Mouse (Mus musculus) midbrain, embryonic 16.5 days (tissue): ENCODE results near the gene Col18a1. TPM values are rescaled to one million over a fixed set of nuclear protein-coding genes. Genes with fewer than 3 reads are reported as not detected.

Experiments
- ATAC-seq: fragments of 200-750 bp; cut with Nextera tagmentation; 2 replicates; pipeline ENCODE4 v1.8.0; 2017; ENCODE audit warnings: moderate TSS enrichment
- H3K27ac ChIP-seq: fragments of 300-500 bp; sonication (generic); 2 replicates; pipeline ENCODE4 v1.5.1; 2014; ENCODE audit warnings: mild to moderate bottlenecking, low read length, mixed read lengths
- H3K27me3 ChIP-seq: fragments of 300-500 bp; sonication (generic); 2 replicates; pipeline ENCODE4 v1.6.1; 2014; ENCODE audit warnings: low read depth, low read length, mixed read lengths; ENCODE audit not compliant: control insufficient read depth, insufficient read depth
- H3K36me3 ChIP-seq: fragments of 300-500 bp; sonication (generic); 2 replicates; pipeline ENCODE4 v1.6.1; 2014; ENCODE audit warnings: mild to moderate bottlenecking, low read length, moderate library complexity, mixed read lengths; ENCODE audit not compliant: control insufficient read depth, insufficient read depth
- H3K4me1 ChIP-seq: fragments of 300-500 bp; sonication (generic); 2 replicates; pipeline ENCODE4 v1.6.1; 2014; ENCODE audit warnings: mild to moderate bottlenecking, low read length, mixed read lengths; ENCODE audit not compliant: control insufficient read depth, insufficient read depth
- H3K4me2 ChIP-seq: fragments of 300-500 bp; sonication (generic); 2 replicates; pipeline ENCODE4 v1.6.1; 2014; ENCODE audit warnings: mild to moderate bottlenecking, low read length, mixed read lengths
- H3K4me3 ChIP-seq: fragments of 300-500 bp; sonication (generic); 2 replicates; pipeline ENCODE4 v1.5.1; 2014; ENCODE audit warnings: low read depth, mild to moderate bottlenecking, low read length, moderate library complexity, mixed read lengths
- H3K9ac ChIP-seq: fragments of 300-500 bp; sonication (generic); 2 replicates; pipeline ENCODE4 v1.6.1; 2014; ENCODE audit warnings: low read depth, low read length, mixed read lengths
- H3K9me3 ChIP-seq: fragments of 300-500 bp; sonication (generic); replicated peaks from 2 replicates; pipeline ENCODE4 v1.6.1; 2014; ENCODE audit warnings: mild to moderate bottlenecking, low read length, mixed read lengths; ENCODE audit not compliant: control insufficient read depth, poor library complexity, severe bottlenecking
- WGBS: fragments of 180-500 bp; shearing (Covaris S2); extraction: QIAGEN DNeasy Blood & Tissue Kit; methylation state at CpG from one replicate; pipeline ENCODE4 v1.1.7; 2014; 5-methylcytosine and 5-hydroxymethylcytosine counted together
- polyA plus RNA-seq: library from polyadenylated mRNA; unstranded; fragments of >200 nt; fragmentation: Nextera tagmentation; extraction: Ambion mirVana; gene quantifications from 2 replicates; pipeline ENCODE4 v1.2.1, GENCODE M21; 2015

Col18a1 gene
- polyA plus RNA-seq, 1 experiment from 2014 or later, result 20.4 TPM

DNA sequence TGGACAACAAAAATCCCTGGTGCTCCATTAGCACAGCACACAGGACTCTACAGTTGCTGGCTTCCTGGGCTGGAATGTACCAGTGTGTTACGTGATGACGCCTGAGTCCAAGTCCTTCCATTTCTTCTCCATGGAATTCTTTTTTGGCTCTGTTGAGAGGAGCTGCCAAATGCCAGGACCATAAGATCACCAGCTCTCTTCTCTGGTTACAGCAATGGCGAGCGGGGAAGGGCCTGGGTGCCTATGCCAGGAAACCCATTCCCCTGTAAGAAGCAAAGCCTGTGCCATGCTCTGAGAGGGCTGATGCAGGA lies 68.5 kb downstream of the Col18a1 start:
- H3K4me3 ChIP-seq, result no peak overlapping the region
- H3K4me2 ChIP-seq, result no peak overlapping the region
- H3K27ac ChIP-seq, result no peak overlapping the region
- H3K9me3 ChIP-seq, result no peaks in the 10 kb centered on the region
- 0 out of 2 replicates have a peak, but pooled peaks cover 2% of the 10 kb centered on the region for H3K4me1 ChIP-seq
- H3K36me3 ChIP-seq, result no peaks in the 10 kb centered on the region
- H3K9ac ChIP-seq, result no peak overlapping the region
- 88% methylated on average over 4 of the region's 4 CpGs for WGBS
- H3K27me3 ChIP-seq, result no peaks in the 10 kb centered on the region
- ATAC-seq, result no peak

DNA sequence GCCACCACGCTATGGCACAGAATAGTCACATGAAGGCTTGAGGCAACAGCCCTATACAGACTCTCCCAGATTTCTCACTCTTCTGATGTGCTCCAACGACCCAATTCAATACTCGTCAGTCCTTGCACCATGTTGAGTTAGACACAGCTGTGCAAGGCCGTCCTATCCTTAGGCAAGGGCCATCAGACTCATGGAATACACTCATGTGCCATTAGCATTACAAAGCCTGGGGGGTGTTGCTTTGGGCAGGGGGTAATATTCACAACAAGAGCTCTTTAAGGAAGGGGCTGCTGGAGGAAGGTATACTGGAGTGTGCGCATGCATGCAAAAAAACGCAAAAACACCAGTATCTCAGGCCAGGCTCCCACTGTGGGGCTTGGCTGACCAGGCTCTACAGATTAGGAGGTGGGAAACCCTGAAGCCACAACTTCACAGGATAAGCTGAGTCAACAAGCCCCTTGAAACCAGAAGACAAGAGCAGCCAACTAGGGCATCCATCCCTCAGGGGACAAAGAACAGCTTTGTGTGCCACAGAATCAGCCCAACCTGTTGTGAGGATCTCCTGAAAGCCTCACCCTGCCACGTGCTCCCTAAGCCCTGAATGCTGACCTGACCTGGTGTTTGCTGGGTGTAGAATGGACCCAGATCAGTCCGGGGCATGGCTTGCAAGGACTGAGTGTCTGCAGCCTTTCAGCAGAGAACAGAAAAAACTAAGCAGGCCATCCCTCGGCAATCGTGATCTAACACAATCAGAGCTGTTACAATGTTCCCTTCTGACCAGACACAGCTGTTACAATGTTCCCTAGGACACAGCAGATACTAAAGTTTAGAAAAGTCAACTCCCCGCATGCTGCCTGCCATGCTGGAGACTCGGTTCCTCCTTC lies 69.1 kb downstream of the Col18a1 start:
- 0 out of 2 replicates have a peak, but pooled peaks cover 2% of the 10 kb centered on the region for H3K4me1 ChIP-seq
- no peak overlapping the region for H3K4me3 ChIP-seq
- WGBS, result 53% methylated on average over 12 of the region's 12 CpGs
- H3K9ac ChIP-seq, result no peak overlapping the region
- no peaks in the 10 kb centered on the region for H3K27me3 ChIP-seq
- H3K36me3 ChIP-seq, result no peaks in the 10 kb centered on the region
- H3K9me3 ChIP-seq, result no peaks in the 10 kb centered on the region
- no peak overlapping the region for H3K4me2 ChIP-seq
- ATAC-seq, result no peak
- no peak overlapping the region for H3K27ac ChIP-seq

DNA sequence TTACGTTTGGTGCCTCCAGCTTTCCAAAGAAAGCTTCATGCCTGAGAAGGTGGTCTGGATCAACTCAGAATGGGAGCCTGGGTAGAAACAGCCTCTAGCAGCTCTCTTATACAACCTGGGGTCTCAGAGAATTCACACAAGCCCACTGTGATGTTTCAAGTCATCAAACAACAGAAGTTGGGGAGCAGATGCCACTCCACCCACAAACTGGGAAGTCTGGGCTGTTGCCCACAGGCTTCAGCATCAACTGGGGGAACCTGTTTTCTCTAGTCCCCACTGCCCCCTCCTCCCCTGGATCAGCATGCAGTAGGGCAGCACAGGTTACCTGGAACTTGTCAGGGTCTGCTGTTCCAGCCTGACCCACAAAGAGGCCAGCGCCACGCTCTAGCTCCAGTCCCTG lies 70.7 kb downstream of the Col18a1 start:
- ATAC-seq, result no peak
- Histone ChIP-seq H3K4me3 (no peak overlapping the region), H3K27me3 (no peaks in the 10 kb centered on the region), H3K4me1 (0 out of 2 replicates have a peak, but pooled peaks cover 2% of the 10 kb centered on the region), H3K9me3 (no peaks in the 10 kb centered on the region), H3K36me3 (no peaks in the 10 kb centered on the region), H3K27ac (no peak overlapping the region), H3K4me2 (no peak overlapping the region), H3K9ac (no peak overlapping the region)
- 93% methylated on average over 3 of the region's 3 CpGs for WGBS

DNA sequence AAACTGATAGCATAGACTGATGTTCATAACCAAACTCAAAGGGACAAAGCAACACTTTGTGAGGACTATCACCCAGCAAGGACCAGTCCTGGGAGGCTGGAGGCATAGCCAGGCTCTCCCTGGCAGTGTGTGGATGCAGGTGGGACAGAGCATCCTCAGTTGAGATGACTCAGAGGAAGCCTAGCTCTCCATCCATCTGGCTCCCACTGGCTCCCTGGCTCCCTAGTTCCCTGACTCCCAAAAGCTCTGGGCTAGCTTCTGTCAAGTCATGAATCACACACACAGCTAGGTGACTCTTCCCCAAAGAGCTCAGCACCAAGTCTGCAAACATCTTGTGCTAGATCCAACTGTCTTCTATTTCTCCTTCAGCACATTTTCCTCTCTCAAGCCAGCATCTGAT lies 72.5 kb downstream of the Col18a1 start:
- no peak for ATAC-seq
- Histone ChIP-seq H3K4me1 (0 out of 2 replicates have a peak, but pooled peaks cover 2% of the 10 kb centered on the region), H3K4me3 (no peak overlapping the region), H3K27ac (no peak overlapping the region), H3K27me3 (no peaks in the 10 kb centered on the region), H3K4me2 (no peak overlapping the region), H3K36me3 (no peaks in the 10 kb centered on the region), H3K9ac (no peak overlapping the region), H3K9me3 (no peaks in the 10 kb centered on the region)

DNA sequence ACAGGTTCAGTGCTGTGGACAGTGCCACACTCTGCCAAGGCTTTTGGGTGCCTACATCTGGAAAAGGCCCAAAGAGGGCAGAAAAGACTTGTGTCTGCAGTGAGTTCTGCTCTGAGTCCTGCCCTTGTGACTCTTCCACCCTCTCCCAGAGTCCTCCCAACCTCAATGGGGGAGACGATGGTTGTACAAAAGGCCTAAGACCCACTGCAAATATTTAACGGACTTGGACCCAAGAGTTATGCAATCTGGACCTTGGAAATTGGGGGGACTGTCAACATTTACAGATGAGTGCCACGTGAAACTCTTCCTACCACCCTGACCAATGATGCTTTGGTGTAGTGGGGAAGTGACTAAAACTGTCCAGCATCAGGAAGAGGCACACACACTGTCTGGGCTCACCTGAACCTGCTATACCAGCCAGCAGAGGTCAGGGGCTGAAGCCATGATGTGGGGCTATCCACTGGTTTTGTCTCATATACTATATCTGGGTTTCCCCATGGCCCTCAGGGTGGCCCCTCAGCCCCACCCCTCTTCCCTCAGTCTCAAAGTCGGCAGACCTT lies 74.7 kb downstream of the Col18a1 start:
- Histone ChIP-seq H3K4me3 (no peak overlapping the region), H3K9me3 (no peaks in the 10 kb centered on the region), H3K4me1 (no peaks in the 10 kb centered on the region), H3K27me3 (no peaks in the 10 kb centered on the region), H3K4me2 (no peak overlapping the region), H3K36me3 (no peaks in the 10 kb centered on the region), H3K9ac (no peak overlapping the region), H3K27ac (no peak overlapping the region)
- no peak for ATAC-seq
- 85% methylated on average over 4 of the region's 4 CpGs for WGBS

DNA sequence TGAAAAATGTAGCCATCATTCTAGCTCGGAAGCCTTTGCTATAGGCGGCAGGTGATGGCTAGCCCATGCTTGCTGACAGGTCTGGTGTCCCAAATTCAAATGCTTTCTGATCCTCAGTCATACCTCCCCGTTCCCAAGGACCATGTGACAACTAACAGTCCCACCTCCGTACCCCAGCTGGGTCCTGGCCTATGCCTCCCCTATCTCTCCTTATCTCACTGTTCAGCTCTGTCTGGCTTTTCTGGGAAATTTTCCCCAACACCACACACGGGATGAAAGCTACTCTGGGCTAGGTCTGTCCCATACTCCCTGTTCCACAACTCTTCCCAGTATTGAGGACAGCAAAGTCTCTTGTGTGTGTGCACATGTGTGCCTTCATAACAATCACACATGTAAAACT lies 76.3 kb downstream of the Col18a1 start:
- WGBS, result 73% methylated on average over 5 of the region's 5 CpGs
- no peak overlapping the region for H3K4me2 ChIP-seq
- H3K9me3 ChIP-seq, result no peaks in the 10 kb centered on the region
- H3K27ac ChIP-seq, result no peak overlapping the region
- ATAC-seq, result no peak
- no peak overlapping the region for H3K9ac ChIP-seq
- H3K36me3 ChIP-seq, result no peaks in the 10 kb centered on the region
- H3K4me3 ChIP-seq, result no peak overlapping the region
- no peaks in the 10 kb centered on the region for H3K27me3 ChIP-seq
- H3K4me1 ChIP-seq, result no peaks in the 10 kb centered on the region

DNA sequence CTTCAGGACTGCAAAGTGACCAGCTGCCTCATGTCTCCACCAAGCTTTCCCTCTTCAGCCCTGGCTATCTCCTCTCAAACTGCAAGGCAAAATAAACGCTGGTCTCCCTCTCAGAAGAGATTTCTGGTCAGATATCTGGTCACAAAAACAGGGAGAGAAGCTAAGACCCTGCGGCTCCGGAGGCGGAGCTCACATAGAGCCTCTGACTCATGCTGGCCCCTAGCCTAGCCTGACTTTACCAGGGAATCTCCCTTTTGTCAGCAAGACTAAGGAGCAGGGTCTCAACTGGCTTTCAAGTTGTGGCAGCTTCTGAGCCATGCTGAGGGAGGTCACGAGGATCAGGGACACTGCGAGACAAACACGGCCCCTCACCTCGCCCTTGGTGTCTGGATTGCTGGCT lies 77.0 kb downstream of the Col18a1 start:
- H3K4me1 ChIP-seq, result no peaks in the 10 kb centered on the region
- peak overlapping the region; percentile 5; the same call in 1 of the 2 replicates for H3K4me3 ChIP-seq
- no peak overlapping the region for H3K27ac ChIP-seq
- H3K4me2 ChIP-seq, result peak overlapping the region; percentile 38; the same call in 1 of the 2 replicates
- 0 out of 2 replicates have a peak overlapping the region, but pooled peaks have one; percentile 24 for H3K9ac ChIP-seq
- H3K27me3 ChIP-seq, result no peaks in the 10 kb centered on the region
- no peaks in the 10 kb centered on the region for H3K9me3 ChIP-seq
- 33% methylated on average over 8 of the region's 8 CpGs for WGBS
- H3K36me3 ChIP-seq, result no peaks in the 10 kb centered on the region
- ATAC-seq, result peak; percentile 67; the same call in 1 of the 2 replicates

DNA sequence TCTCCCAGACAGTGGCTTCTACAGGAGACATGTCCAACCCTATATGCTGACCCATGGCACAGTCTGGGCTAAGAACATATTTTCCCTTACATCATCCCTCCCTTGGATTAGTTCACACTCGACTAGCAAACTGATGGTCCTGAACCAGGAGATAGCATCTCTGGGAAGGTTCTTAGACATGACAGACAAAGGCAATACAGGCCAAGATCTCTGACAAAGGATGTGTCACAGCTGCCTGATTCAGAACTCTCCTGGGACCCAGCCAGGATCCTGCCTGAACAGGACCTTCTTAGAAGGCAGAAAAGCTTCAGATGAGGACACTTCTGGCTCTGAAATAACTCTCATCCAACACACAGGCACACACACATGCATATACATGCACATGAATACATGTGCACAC lies 81.8 kb downstream of the Col18a1 start:
- Histone ChIP-seq H3K4me1 (no peaks in the 10 kb centered on the region), H3K4me3 (no peak overlapping the region), H3K36me3 (no peaks in the 10 kb centered on the region), H3K9me3 (no peaks in the 10 kb centered on the region), H3K4me2 (no peak overlapping the region), H3K27me3 (no peaks in the 10 kb centered on the region), H3K27ac (no peak overlapping the region), H3K9ac (no peak overlapping the region)
- WGBS, result 91% methylated on average over 1 of the region's 1 CpGs
- ATAC-seq, result no peak

DNA sequence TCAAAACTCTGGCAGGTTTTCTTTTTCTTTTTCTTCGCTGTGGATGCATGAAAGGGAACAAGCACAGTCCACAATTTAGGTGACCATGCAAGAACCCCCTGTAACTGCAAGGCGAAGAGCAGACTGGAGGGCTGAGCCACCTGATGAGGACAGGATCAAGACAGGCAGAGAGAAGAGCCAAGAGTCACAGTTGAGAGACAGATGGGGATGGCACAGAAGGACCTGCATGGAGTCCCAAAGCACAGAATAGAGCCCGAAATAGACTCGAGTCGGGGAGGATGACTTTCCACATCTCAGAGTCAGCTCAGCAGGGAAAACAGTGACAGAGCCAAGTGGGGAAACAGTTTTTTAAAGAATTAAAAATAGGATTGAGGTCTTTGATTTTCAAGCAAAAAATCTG lies 83.4 kb downstream of the Col18a1 start:
- 73% methylated on average over 5 of the region's 5 CpGs for WGBS
- no peaks in the 10 kb centered on the region for H3K27me3 ChIP-seq
- no peak overlapping the region for H3K4me2 ChIP-seq
- no peaks in the 10 kb centered on the region for H3K9me3 ChIP-seq
- no peaks in the 10 kb centered on the region for H3K4me1 ChIP-seq
- ATAC-seq, result no peak
- H3K27ac ChIP-seq, result no peak overlapping the region
- no peak overlapping the region for H3K4me3 ChIP-seq
- no peak overlapping the region for H3K9ac ChIP-seq
- no peaks in the 10 kb centered on the region for H3K36me3 ChIP-seq
